Comparison of ENCODE assay signal across 14 mouse cellular contexts in genomic region chr4:111635538-111636124, GRCm38 (mm10).
DNase-seq lines count a peak whose midpoint lies in the region; ATAC-seq and TF ChIP-seq lines count a peak whose summit lies in the region.
"Had no signal": no experiment of that assay in that cellular context is flagged by ENCODE, and none has a peak within 500 bp of the region (broad histone marks: within the 10 kb centered on the region; RNA-seq: fewer than 3 reads in every experiment).

No protein-coding gene starts in this region.

- no peak overlapping the region for H3K4me3 ChIP-seq in layer of hippocampus, adult 2 months
- H3K4me3 ChIP-seq in midbrain, postnatal 0 days (ENCODE audit: low read depth, low read length) = no peak overlapping the region
- no peak overlapping the region for H3K4me3 ChIP-seq in midbrain, embryonic 13.5 days (replicated peaks)
- H3K4me3 ChIP-seq in forebrain, embryonic 13.5 days = no peak overlapping the region
- H3K4me3 ChIP-seq in thymus, adult 2 months (ENCODE audit: control insufficient read depth, insufficient read depth, low read length) = no peak overlapping the region
- H3K4me3 ChIP-seq: hindbrain, embryonic 13.5 days; intestine, embryonic 15.5 days; kidney, embryonic 15.5 days; liver, embryonic 15.5 days had no signal

- ATAC-seq in midbrain, postnatal 0 days (ENCODE audit: low FRiP score) = no peak
- ATAC-seq in midbrain, embryonic 13.5 days = no peak
- ATAC-seq in forebrain, embryonic 13.5 days = peak; percentile 83
- ATAC-seq: intestine, embryonic 15.5 days had no signal

- no peak for TF ChIP-seq CTCF in layer of hippocampus, adult 2 months (conservative IDR thresholded peaks at IDR 0.05)
- no peak for TF ChIP-seq CTCF in midbrain, postnatal 0 days (IDR thresholded peaks at IDR 0.05)
- no peak for TF ChIP-seq CTCF in thymus, adult 2 months (IDR thresholded peaks at IDR 0.05; ENCODE audit: borderline replicate concordance, control insufficient read depth, extremely low read depth, insufficient read depth, low read length, poor library complexity)

- no peaks in the 10 kb centered on the region for H3K4me1 ChIP-seq in midbrain, postnatal 0 days (ENCODE audit: insufficient read depth, low read length)
- no peaks in the 10 kb centered on the region; the same call in 1 of the 2 replicates for H3K4me1 ChIP-seq in midbrain, embryonic 13.5 days (replicated peaks)
- H3K4me1 ChIP-seq in forebrain, embryonic 13.5 days = peaks cover 32% of the 10 kb centered on the region
- no peaks in the 10 kb centered on the region for H3K4me1 ChIP-seq in thymus, adult 2 months (replicated peaks; ENCODE audit: control insufficient read depth, insufficient read depth, low read length)
- H3K4me1 ChIP-seq: hindbrain, embryonic 13.5 days; intestine, embryonic 15.5 days; kidney, embryonic 15.5 days; liver, embryonic 15.5 days had no signal

- TF ChIP-seq POLR2A in thymus, adult 2 months (IDR thresholded peaks at IDR 0.05; ENCODE audit: control insufficient read depth, extremely low read depth, insufficient read depth, low read length, poor library complexity) = no peak

- no peaks in the 10 kb centered on the region for H3K9me3 ChIP-seq in midbrain, postnatal 0 days (ENCODE audit: low read length)
- no peaks in the 10 kb centered on the region for H3K9me3 ChIP-seq in midbrain, embryonic 13.5 days
- H3K9me3 ChIP-seq in forebrain, embryonic 13.5 days (replicated peaks) = no peaks in the 10 kb centered on the region
- H3K9me3 ChIP-seq: hindbrain, embryonic 13.5 days; intestine, embryonic 15.5 days; kidney, embryonic 15.5 days; liver, embryonic 15.5 days had no signal

- no peaks in the 10 kb centered on the region for H3K36me3 ChIP-seq in midbrain, postnatal 0 days (ENCODE audit: insufficient read depth, low read length)
- no peaks in the 10 kb centered on the region for H3K36me3 ChIP-seq in midbrain, embryonic 13.5 days
- H3K36me3 ChIP-seq in forebrain, embryonic 13.5 days (ENCODE audit: poor library complexity, severe bottlenecking) = no peaks in the 10 kb centered on the region
- H3K36me3 ChIP-seq in thymus, adult 2 months (ENCODE audit: control insufficient read depth, insufficient read depth, low read length) = no peaks in the 10 kb centered on the region
- H3K36me3 ChIP-seq: hindbrain, embryonic 13.5 days; intestine, embryonic 15.5 days; kidney, embryonic 15.5 days; liver, embryonic 15.5 days had no signal

- H3K4me2 ChIP-seq in midbrain, postnatal 0 days (ENCODE audit: low read depth, low read length, poor library complexity, severe bottlenecking) = no peak overlapping the region
- H3K4me2 ChIP-seq in midbrain, embryonic 13.5 days (replicated peaks) = no peak overlapping the region
- H3K4me2 ChIP-seq in forebrain, embryonic 13.5 days = no peak overlapping the region
- H3K4me2 ChIP-seq: hindbrain, embryonic 13.5 days; intestine, embryonic 15.5 days; kidney, embryonic 15.5 days; liver, embryonic 15.5 days had no signal

- peak; percentile 19 to 42 for DNase-seq in layer of hippocampus, adult 2 months (ENCODE audit: low spot score in 2 of 2)
- DNase-seq in layer of hippocampus, postnatal 25 days (ENCODE audit: extremely low spot score in 1 of 2, low spot score in 1 of 2) = no peak
- DNase-seq in midbrain, postnatal 0 days (ENCODE audit: low spot score) = peak; percentile 49
- DNase-seq in layer of hippocampus, postnatal 14 days (ENCODE audit: low spot score in 2 of 2) = peak; percentile 27 to 80
- DNase-seq in thymus, adult 2 months = no peak
- DNase-seq: heart, adult 18-20 months; lung, postnatal 10 days; thymus, postnatal 4 days had no signal

- H3K27me3 ChIP-seq in midbrain, postnatal 0 days (ENCODE audit: insufficient read depth, low read length) = no peaks in the 10 kb centered on the region
- H3K27me3 ChIP-seq in midbrain, embryonic 13.5 days = no peaks in the 10 kb centered on the region
- no peaks in the 10 kb centered on the region for H3K27me3 ChIP-seq in forebrain, embryonic 13.5 days
- H3K27me3 ChIP-seq in thymus, adult 2 months (ENCODE audit: control insufficient read depth, insufficient read depth, low read length) = no peaks in the 10 kb centered on the region
- H3K27me3 ChIP-seq: hindbrain, embryonic 13.5 days; intestine, embryonic 15.5 days; kidney, embryonic 15.5 days; liver, embryonic 15.5 days had no signal

- no peak overlapping the region for H3K9ac ChIP-seq in midbrain, postnatal 0 days (replicated peaks; ENCODE audit: low read length, poor library complexity, severe bottlenecking)
- no peak overlapping the region for H3K9ac ChIP-seq in midbrain, embryonic 13.5 days (replicated peaks)
- no peak overlapping the region for H3K9ac ChIP-seq in forebrain, embryonic 13.5 days
- H3K9ac ChIP-seq: hindbrain, embryonic 13.5 days; intestine, embryonic 15.5 days; kidney, embryonic 15.5 days; liver, embryonic 15.5 days had no signal

- 71% methylated on average over 3 of the region's 3 CpGs for WGBS in midbrain, postnatal 0 days
- WGBS in midbrain, embryonic 13.5 days = 90% methylated on average over 3 of the region's 3 CpGs
- WGBS in forebrain, embryonic 13.5 days = 35% methylated on average over 3 of the region's 3 CpGs
- 95% methylated on average over 3 of the region's 3 CpGs for WGBS in thymus, adult 2 months

- no peak overlapping the region for H3K27ac ChIP-seq in layer of hippocampus, adult 2 months
- no peak overlapping the region for H3K27ac ChIP-seq in midbrain, postnatal 0 days (ENCODE audit: low read depth, low read length)
- H3K27ac ChIP-seq in midbrain, embryonic 13.5 days = no peak overlapping the region
- H3K27ac ChIP-seq in forebrain, embryonic 13.5 days = peak overlapping the region; percentile 59; the same call in 1 of the 2 replicates
- H3K27ac ChIP-seq in thymus, adult 2 months (ENCODE audit: control insufficient read depth, insufficient read depth, low read length) = no peak overlapping the region
- H3K27ac ChIP-seq: hindbrain, embryonic 13.5 days; intestine, embryonic 15.5 days; kidney, embryonic 15.5 days; liver, embryonic 15.5 days had no signal

Comparison
In these comparisons a context has a peak if more than half of its experiments do, and no peak if none do; other contexts are left out.
1. DNase-seq: peak in layer of hippocampus, adult 2 months (2 of 2), midbrain, postnatal 0 days (single experiment) and layer of hippocampus, postnatal 14 days (2 of 2); none in layer of hippocampus, postnatal 25 days (0 of 2) and thymus, adult 2 months (single experiment).